Mouse (Mus musculus): ENCODE data around the gene Emp1. TPM values are rescaled to one million over a fixed set of nuclear protein-coding genes. Genes with fewer than 3 reads are reported as not detected.
A peak's percentile ranks its signal among the peaks of the same experiment; 100 is the strongest.

Emp1 gene
- 15.1 and 16.2 TPM in 2 replicates for polyA plus RNA-seq (2015; fragmentation: Nextera tagmentation; extraction: Ambion mirVana)

DNA sequence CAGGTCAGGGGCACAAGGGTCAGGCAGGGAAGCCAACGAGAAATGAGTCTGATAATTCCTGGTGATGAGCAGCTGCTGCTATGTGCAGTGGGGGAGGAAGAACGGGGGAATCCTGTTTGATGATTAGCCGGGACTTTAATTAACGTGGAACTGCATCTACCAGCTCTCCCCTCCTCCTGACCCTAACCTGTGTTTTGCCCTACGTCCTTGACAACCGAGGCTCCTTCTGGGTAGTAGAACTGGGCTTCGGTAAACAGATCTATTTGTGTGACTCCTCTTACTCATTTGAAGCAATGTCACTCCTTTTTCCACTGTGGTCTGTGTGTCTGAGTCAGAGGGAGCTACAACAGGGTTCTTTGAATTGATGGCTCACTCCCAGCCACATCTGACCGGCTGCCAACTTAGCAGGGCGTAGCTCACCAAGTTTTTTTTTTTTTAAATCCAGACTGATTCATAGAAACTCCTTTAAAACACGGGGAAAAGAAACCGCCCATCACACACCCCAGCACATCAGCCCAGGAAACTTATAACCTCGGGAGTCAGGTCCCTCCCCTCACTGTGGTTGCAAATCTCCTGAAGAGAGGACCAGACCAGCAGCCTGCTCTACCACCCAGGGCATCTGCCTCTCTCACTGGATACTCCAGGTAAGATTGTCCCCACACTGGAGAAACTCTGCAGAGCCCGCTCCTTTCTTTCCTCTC lies at the start of gene Emp1:
Gene Emp1, plus strand, starts transcription at position 87 of the 701 bp plus-strand sequence.
- peak within 1 kb of the TSS; percentile 25 for H3K4me3 ChIP-seq
- peak within 1 kb of the TSS; percentile 70 for H3K27ac ChIP-seq (replicated peaks)
- peaks cover 21% of the 10 kb centered on the region for H3K4me1 ChIP-seq (replicated peaks)
- H3K4me2 ChIP-seq = peak within 1 kb of the TSS; percentile 26
- no peaks in the 10 kb centered on the region for H3K27me3 ChIP-seq
- H3K36me3 ChIP-seq = no peaks in the 10 kb centered on the region
- peak within 1 kb of the TSS; percentile 45; the same call in 1 of the 2 replicates for H3K9ac ChIP-seq
- WGBS = 32% methylated on average over 13 of the region's 13 CpGs
- H3K9me3 ChIP-seq = no peaks in the 10 kb centered on the region
- ATAC-seq (ENCODE audit: low read depth) = peak; percentile 57

DNA sequence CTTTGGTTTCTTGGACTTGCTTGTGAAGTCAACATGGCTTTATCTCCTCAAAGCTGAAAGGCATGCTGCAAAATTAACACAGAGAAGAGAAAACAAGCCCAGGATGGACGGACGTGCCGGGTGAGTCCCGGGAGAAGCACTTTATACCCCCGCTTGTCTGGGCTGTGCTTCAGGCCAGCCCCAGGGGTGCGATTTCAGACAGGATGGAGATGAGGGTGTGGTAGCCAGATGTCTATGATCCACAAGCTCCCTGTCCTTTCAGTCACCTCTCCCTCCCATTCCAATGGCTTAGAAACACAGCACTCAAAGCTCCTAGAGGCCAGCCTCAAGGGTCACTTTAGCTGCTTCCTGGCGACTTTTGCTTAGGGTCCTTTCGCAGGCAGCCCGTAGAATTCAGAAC lies 48.4 kb upstream of the Emp1 start:
- no peak for ATAC-seq (ENCODE audit: low read depth)
- Histone ChIP-seq H3K9me3 (no peaks in the 10 kb centered on the region), H3K27me3 (no peaks in the 10 kb centered on the region), H3K4me2 (no peak overlapping the region), H3K27ac (replicated peaks) (peak overlapping the region; percentile 46; the same call in 1 of the 2 replicates), H3K4me3 (no peak overlapping the region), H3K4me1 (replicated peaks) (0 out of 2 replicates have a peak, but pooled peaks cover 5% of the 10 kb centered on the region), H3K36me3 (no peaks in the 10 kb centered on the region), H3K9ac (no peak overlapping the region)
- WGBS = 71% methylated on average over 9 of the region's 9 CpGs

GRCm38 (mm10) chr6:135316141-135316540 lies 46.2 kb upstream of the Emp1 start:
- H3K4me1 ChIP-seq (replicated peaks) = 0 out of 2 replicates have a peak, but pooled peaks cover 5% of the 10 kb centered on the region
- no peak overlapping the region for H3K4me2 ChIP-seq
- H3K27ac ChIP-seq (replicated peaks) = no peak overlapping the region
- 73% methylated on average over 2 of the region's 2 CpGs for WGBS
- no peaks in the 10 kb centered on the region for H3K36me3 ChIP-seq
- ATAC-seq (ENCODE audit: low read depth) = no peak
- H3K9me3 ChIP-seq = no peaks in the 10 kb centered on the region
- no peak overlapping the region for H3K4me3 ChIP-seq
- H3K27me3 ChIP-seq = no peaks in the 10 kb centered on the region
- no peak overlapping the region for H3K9ac ChIP-seq

GRCm38 (mm10) chr6:135319431-135319933 lies 42.9 kb upstream of the Emp1 start:
- Histone ChIP-seq H3K9me3 (no peaks in the 10 kb centered on the region), H3K27ac (replicated peaks) (no peak overlapping the region), H3K27me3 (no peaks in the 10 kb centered on the region), H3K4me3 (no peak overlapping the region), H3K9ac (no peak overlapping the region), H3K4me1 (replicated peaks) (peaks cover 9% of the 10 kb centered on the region), H3K36me3 (no peaks in the 10 kb centered on the region), H3K4me2 (no peak overlapping the region)
- ATAC-seq (ENCODE audit: low read depth) = no peak
- WGBS = 76% methylated on average over 5 of the region's 5 CpGs

GRCm38 (mm10) chr6:135322749-135323148 lies 39.6 kb upstream of the Emp1 start:
- H3K9ac ChIP-seq = no peak overlapping the region
- H3K4me2 ChIP-seq = no peak overlapping the region
- WGBS = 62% methylated on average over 7 of the region's 7 CpGs
- no peaks in the 10 kb centered on the region for H3K27me3 ChIP-seq
- ATAC-seq (ENCODE audit: low read depth) = no peak
- H3K36me3 ChIP-seq = no peaks in the 10 kb centered on the region
- H3K9me3 ChIP-seq = no peaks in the 10 kb centered on the region
- peaks cover 9% of the 10 kb centered on the region for H3K4me1 ChIP-seq (replicated peaks)
- no peak overlapping the region for H3K4me3 ChIP-seq
- H3K27ac ChIP-seq (replicated peaks) = no peak overlapping the region; the same call in 1 of the 2 replicates

GRCm38 (mm10) chr6:135323311-135323982 lies 38.9 kb upstream of the Emp1 start:
- no peak overlapping the region for H3K4me3 ChIP-seq
- WGBS = 36% methylated on average over 16 of the region's 16 CpGs

DNA sequence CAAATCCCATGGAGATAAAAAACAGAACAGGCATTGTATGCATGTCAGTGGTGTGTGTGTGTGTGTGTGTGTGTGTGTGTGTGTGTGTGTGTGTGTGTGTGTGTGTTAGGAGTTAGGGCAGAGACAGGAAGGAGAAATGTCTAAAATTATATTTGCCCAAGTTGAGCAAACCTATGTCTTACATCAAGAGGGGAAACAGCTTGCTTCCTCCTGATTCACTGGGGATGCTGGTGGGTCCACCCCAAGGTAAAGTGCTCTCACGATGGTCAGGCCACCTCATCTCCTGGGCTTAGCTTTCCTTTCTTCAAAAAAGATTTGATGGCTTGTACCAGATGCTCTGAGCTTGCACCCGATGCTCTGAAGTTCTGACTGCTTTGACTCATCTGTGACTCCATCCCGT lies 38.2 kb upstream of the Emp1 start:
- Histone ChIP-seq H3K27me3 (no peaks in the 10 kb centered on the region), H3K4me1 (replicated peaks) (peaks cover 9% of the 10 kb centered on the region), H3K4me2 (no peak overlapping the region), H3K36me3 (no peaks in the 10 kb centered on the region), H3K9me3 (no peaks in the 10 kb centered on the region), H3K4me3 (no peak overlapping the region), H3K9ac (no peak overlapping the region), H3K27ac (replicated peaks) (no peak overlapping the region)
- no peak for ATAC-seq (ENCODE audit: low read depth)
- 70% methylated on average over 3 of the region's 3 CpGs for WGBS

More at GRCm38 (mm10) chr6:135323311-135323982, 38.9 kb upstream of the Emp1 start:
- Histone ChIP-seq H3K4me1 (replicated peaks) (peaks cover 9% of the 10 kb centered on the region), H3K4me2 (peak overlapping the region; percentile 15; the same call in 1 of the 2 replicates), H3K27ac (replicated peaks) (peak overlapping the region; percentile 43; the same call in 1 of the 2 replicates), H3K27me3 (no peaks in the 10 kb centered on the region), H3K9ac (no peak overlapping the region), H3K36me3 (no peaks in the 10 kb centered on the region), H3K9me3 (no peaks in the 10 kb centered on the region)
- ATAC-seq (ENCODE audit: low read depth) = peak; percentile 59; the same call in 1 of the 2 replicates

GRCm38 (mm10) chr6:135324686-135325300 lies 37.6 kb upstream of the Emp1 start:
- Histone ChIP-seq H3K4me1 (replicated peaks) (peaks cover 9% of the 10 kb centered on the region), H3K36me3 (no peaks in the 10 kb centered on the region), H3K9ac (no peak overlapping the region), H3K4me3 (no peak overlapping the region), H3K27me3 (no peaks in the 10 kb centered on the region), H3K27ac (replicated peaks) (no peak overlapping the region), H3K9me3 (no peaks in the 10 kb centered on the region), H3K4me2 (no peak overlapping the region)
- 86% methylated on average over 9 of the region's 9 CpGs for WGBS
- no peak for ATAC-seq (ENCODE audit: low read depth)

DNA sequence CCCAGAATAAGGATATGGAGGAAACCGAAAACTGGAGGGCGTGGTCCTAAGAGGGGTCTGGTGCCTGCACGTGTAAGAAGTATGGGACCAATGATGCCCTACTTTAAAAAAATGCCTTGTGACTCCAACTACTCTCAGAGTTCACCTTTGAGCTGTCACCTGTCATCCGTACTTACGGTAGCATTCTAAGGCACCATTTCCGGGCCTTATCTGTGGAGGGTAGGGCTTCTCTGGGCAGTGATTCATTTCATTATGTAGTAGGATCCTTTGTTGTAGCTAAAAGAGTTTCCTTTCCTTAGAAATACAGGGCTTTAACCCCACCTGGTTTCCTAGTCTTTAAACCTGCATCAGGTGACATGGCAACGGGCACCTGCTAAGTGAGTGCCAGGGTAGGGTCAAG lies 35.5 kb upstream of the Emp1 start:
- H3K4me3 ChIP-seq = no peak overlapping the region
- peaks cover 10% of the 10 kb centered on the region for H3K4me1 ChIP-seq (replicated peaks)
- no peak overlapping the region for H3K9ac ChIP-seq
- H3K27ac ChIP-seq (replicated peaks) = no peak overlapping the region
- no peaks in the 10 kb centered on the region for H3K27me3 ChIP-seq
- no peaks in the 10 kb centered on the region for H3K36me3 ChIP-seq
- H3K4me2 ChIP-seq = no peak overlapping the region
- H3K9me3 ChIP-seq = no peaks in the 10 kb centered on the region
- ATAC-seq (ENCODE audit: low read depth) = no peak
- WGBS = 87% methylated on average over 7 of the region's 7 CpGs

DNA sequence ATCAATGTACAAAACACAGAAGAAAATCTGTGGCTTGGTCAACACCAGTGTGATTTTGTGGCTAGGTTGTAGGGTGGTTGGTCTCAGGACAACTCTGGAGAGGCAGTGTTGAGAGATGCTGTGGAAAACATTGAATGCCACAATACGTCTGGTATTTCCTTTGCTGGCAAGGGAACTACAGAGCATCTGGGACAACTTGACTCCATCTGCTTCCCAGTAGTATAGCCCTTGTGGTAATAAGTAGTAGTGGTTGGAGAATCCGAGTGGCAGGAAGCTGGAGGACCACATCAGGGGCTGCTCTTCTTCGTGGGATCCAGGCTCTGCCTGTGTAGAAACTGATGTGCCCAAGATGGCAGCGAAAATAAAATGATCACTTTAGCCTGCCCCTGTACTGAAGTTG lies 30.4 kb upstream of the Emp1 start:
- Histone ChIP-seq H3K36me3 (no peaks in the 10 kb centered on the region), H3K9ac (no peak overlapping the region), H3K9me3 (no peaks in the 10 kb centered on the region), H3K27me3 (no peaks in the 10 kb centered on the region), H3K4me1 (replicated peaks) (peaks cover 31% of the 10 kb centered on the region), H3K4me2 (no peak overlapping the region), H3K4me3 (no peak overlapping the region), H3K27ac (replicated peaks) (0 out of 2 replicates have a peak overlapping the region, but pooled peaks have one; percentile 68)
- 87% methylated on average over 4 of the region's 4 CpGs for WGBS
- no peak for ATAC-seq (ENCODE audit: low read depth)

- no peaks in the 10 kb centered on the region for H3K9me3 ChIP-seq
- 15% methylated on average over 10 of the region's 10 CpGs for WGBS
- H3K27ac ChIP-seq (replicated peaks) = peak overlapping the region; percentile 68
- ATAC-seq (ENCODE audit: low read depth) = peak; percentile 60
- H3K4me1 ChIP-seq (replicated peaks) = peaks cover 31% of the 10 kb centered on the region
- H3K36me3 ChIP-seq = no peaks in the 10 kb centered on the region
- no peak overlapping the region for H3K4me3 ChIP-seq
- no peak overlapping the region for H3K9ac ChIP-seq
- no peaks in the 10 kb centered on the region for H3K27me3 ChIP-seq
- peak overlapping the region; percentile 5; the same call in 1 of the 2 replicates for H3K4me2 ChIP-seq
Measured at GRCm38 (mm10) chr6:135332737-135333281, 29.5 kb upstream of the Emp1 start.
